Mouse (Mus musculus) embryonic facial prominence, embryonic 10.5 days (tissue): ENCODE data around the gene Spi1. TPM values are rescaled to one million over a fixed set of nuclear protein-coding genes. Genes with fewer than 3 reads are reported as not detected.
"Not testable (repeated sequence)": the region's sequence is repeated elsewhere in the genome, so short reads cannot be mapped to it uniquely, and the experiment has no call there.

Experiments
- DNase-seq: peaks from one replicate; pipeline ENCODE4 v3.0.0-alpha.2; 2017; ENCODE audit warnings: low spot score
- H3K27ac ChIP-seq: fragments of 300-500 bp; sonication (generic); replicated peaks from 2 replicates; pipeline ENCODE4 v1.5.1; 2016; ENCODE audit warnings: mild to moderate bottlenecking
- H3K27me3 ChIP-seq: fragments of 300-500 bp; sonication (generic); replicated peaks from 2 replicates; pipeline ENCODE4 v1.6.1; 2016; ENCODE audit warnings: low read depth, mild to moderate bottlenecking; ENCODE audit not compliant: poor library complexity, severe bottlenecking
- H3K36me3 ChIP-seq: fragments of 300-500 bp; sonication (generic); replicated peaks from 2 replicates; pipeline ENCODE4 v1.6.1; 2016; ENCODE audit warnings: mild to moderate bottlenecking, moderate library complexity
- H3K4me1 ChIP-seq: fragments of 300-500 bp; sonication (generic); 2 replicates; pipeline ENCODE4 v1.6.1; 2016
- H3K4me3 ChIP-seq: fragments of 300-500 bp; sonication (generic); 2 replicates; pipeline ENCODE4 v1.5.1; 2016; ENCODE audit warnings: mild to moderate bottlenecking, moderate library complexity
- H3K9me3 ChIP-seq: fragments of 300-500 bp; sonication (generic); 2 replicates; pipeline ENCODE4 v1.6.1; 2016; ENCODE audit warnings: mild to moderate bottlenecking
- WGBS: fragments of 180-500 bp; shearing (Covaris S2); methylation state at CpG from one replicate; pipeline ENCODE4 v1.1.7; 2016; 5-methylcytosine and 5-hydroxymethylcytosine counted together
- polyA plus RNA-seq: library from polyadenylated mRNA; unstranded; fragments of >200 nt; fragmentation: Nextera tagmentation; extraction: Ambion mirVana; gene quantifications from 2 replicates; pipeline ENCODE4 v1.2.1, GENCODE M21; 2016

Gene Spi1
- polyA plus RNA-seq, 1 experiment from 2014 or later, result 2.8 TPM

- DNase-seq, result no peak
- 74% methylated on average over 6 of the region's 6 CpGs for WGBS
- Histone ChIP-seq H3K4me1 (peaks cover 7% of the 10 kb centered on the region), H3K4me3 (no peak overlapping the region), H3K36me3 (no peaks in the 10 kb centered on the region), H3K27me3 (peaks cover 9% of the 10 kb centered on the region), H3K27ac (no peak overlapping the region), H3K9me3 (no peaks in the 10 kb centered on the region)
Observed at GRCm38 (mm10) chr2:91110429-91110828, 28.2 kb downstream of the Spi1 start.

DNA sequence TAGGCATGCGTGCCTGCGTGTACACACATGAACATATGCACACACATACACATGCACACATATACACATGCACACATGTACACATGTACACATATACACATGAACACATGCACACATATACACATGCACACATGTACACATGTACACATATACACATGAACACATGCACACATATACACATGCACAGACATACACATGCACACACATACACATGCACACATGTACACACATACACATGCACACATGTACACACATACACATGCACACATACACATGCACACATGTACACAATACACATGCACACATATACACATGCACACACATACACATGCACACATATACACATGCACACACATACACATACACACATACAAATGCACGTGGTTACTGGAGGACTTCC lies 29.6 kb downstream of the Spi1 start:
- not testable (repeated sequence) for H3K27ac ChIP-seq, H3K4me3 ChIP-seq, H3K36me3 ChIP-seq, DNase-seq, H3K9me3 ChIP-seq
- peaks cover 13% of the 10 kb centered on the region for H3K4me1 ChIP-seq
- 92% methylated on average over 3 of the region's 3 CpGs for WGBS
- peaks cover 23% of the 10 kb centered on the region for H3K27me3 ChIP-seq

- H3K9me3 ChIP-seq, result no peaks in the 10 kb centered on the region
- WGBS, result 59% methylated on average over 4 of the region's 4 CpGs
- no peak overlapping the region for H3K4me3 ChIP-seq
- H3K27me3 ChIP-seq, result peaks cover 26% of the 10 kb centered on the region
- no peak overlapping the region for H3K27ac ChIP-seq
- no peak for DNase-seq
- H3K36me3 ChIP-seq, result no peaks in the 10 kb centered on the region
- H3K4me1 ChIP-seq, result peaks cover 13% of the 10 kb centered on the region
Observed at GRCm38 (mm10) chr2:91112491-91112890, 30.3 kb downstream of the Spi1 start.

GRCm38 (mm10) chr2:91113334-91113733 lies 31.1 kb downstream of the Spi1 start:
- no peaks in the 10 kb centered on the region for H3K9me3 ChIP-seq
- H3K27me3 ChIP-seq, result peaks cover 33% of the 10 kb centered on the region
- no peak for DNase-seq
- 80% methylated on average over 10 of the region's 10 CpGs for WGBS
- no peak overlapping the region for H3K4me3 ChIP-seq
- peaks cover 13% of the 10 kb centered on the region for H3K4me1 ChIP-seq
- H3K36me3 ChIP-seq, result no peaks in the 10 kb centered on the region
- no peak overlapping the region for H3K27ac ChIP-seq

- WGBS, result 74% methylated on average over 6 of the region's 6 CpGs
Observed at GRCm38 (mm10) chr2:91113852-91114251, 31.7 kb downstream of the Spi1 start.

DNA sequence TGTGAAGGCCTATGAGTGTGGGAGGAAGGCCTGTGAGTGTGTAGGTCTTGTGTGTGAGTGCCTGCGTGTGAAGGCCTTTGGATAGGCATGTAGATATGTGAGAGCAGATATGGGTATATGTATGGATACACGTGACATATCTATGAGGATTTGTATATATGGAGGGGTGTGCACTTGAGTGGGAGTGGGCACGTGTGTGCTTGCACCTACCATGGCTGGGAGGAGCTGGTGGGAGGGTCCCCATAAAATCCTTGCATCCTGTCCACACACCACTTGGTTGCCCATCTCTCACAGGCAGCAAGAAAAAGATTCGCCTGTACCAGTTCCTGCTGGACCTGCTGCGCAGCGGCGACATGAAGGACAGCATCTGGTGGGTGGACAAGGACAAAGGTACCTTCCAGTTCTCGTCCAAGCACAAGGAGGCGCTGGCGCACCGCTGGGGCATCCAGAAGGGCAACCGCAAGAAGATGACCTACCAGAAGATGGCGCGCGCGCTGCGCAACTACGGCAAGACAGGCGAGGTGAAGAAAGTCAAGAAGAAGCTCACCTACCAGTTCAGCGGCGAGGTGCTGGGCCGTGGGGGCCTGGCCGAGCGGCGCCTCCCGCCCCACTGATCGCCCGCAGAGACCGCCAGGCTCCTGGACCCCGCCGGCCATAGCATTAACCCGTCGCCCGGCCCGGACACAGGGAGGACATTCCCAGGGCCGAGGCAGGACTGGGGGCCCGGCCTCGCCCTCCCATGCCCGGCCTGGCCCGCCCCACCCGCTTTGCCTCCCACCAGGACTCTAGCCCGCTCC lies 32.8 kb downstream of the Spi1 start:
- Histone ChIP-seq H3K27me3 (peaks cover 34% of the 10 kb centered on the region), H3K36me3 (no peaks in the 10 kb centered on the region), H3K27ac (peak overlapping the region; percentile 81), H3K9me3 (no peaks in the 10 kb centered on the region), H3K4me3 (peak overlapping the region; percentile 65), H3K4me1 (peaks cover 19% of the 10 kb centered on the region)
- WGBS, result 8% methylated on average over 42 of the region's 42 CpGs
- peak; percentile 96 for DNase-seq

More at GRCm38 (mm10) chr2:91113852-91114251, 31.7 kb downstream of the Spi1 start:
- no peak overlapping the region for H3K4me3 ChIP-seq
- DNase-seq, result no peak
- peaks cover 33% of the 10 kb centered on the region for H3K27me3 ChIP-seq
- no peak overlapping the region for H3K27ac ChIP-seq
- H3K4me1 ChIP-seq, result peaks cover 17% of the 10 kb centered on the region
- no peaks in the 10 kb centered on the region for H3K36me3 ChIP-seq
- H3K9me3 ChIP-seq, result no peaks in the 10 kb centered on the region

- Histone ChIP-seq H3K27ac (peak overlapping the region; percentile 81), H3K4me3 (peak overlapping the region; percentile 65), H3K4me1 (peaks cover 19% of the 10 kb centered on the region), H3K36me3 (no peaks in the 10 kb centered on the region), H3K9me3 (no peaks in the 10 kb centered on the region), H3K27me3 (peaks cover 39% of the 10 kb centered on the region)
- no peak for DNase-seq
- 39% methylated on average over 12 of the region's 12 CpGs for WGBS
Observed at GRCm38 (mm10) chr2:91115578-91115970, 33.4 kb downstream of the Spi1 start.

- DNase-seq, result no peak
- Histone ChIP-seq H3K9me3 (no peaks in the 10 kb centered on the region), H3K4me1 (peaks cover 19% of the 10 kb centered on the region), H3K36me3 (no peaks in the 10 kb centered on the region), H3K27me3 (peaks cover 43% of the 10 kb centered on the region), H3K4me3 (no peak overlapping the region), H3K27ac (no peak overlapping the region)
- 86% methylated on average over 5 of the region's 5 CpGs for WGBS
Observed at GRCm38 (mm10) chr2:91116842-91117241, 34.7 kb downstream of the Spi1 start.

GRCm38 (mm10) chr2:91117585-91118275 lies 35.5 kb downstream of the Spi1 start, which contains the start of gene Mybpc3:
Gene Mybpc3, plus strand, starts transcription at chr2:91118144.
- no peak for DNase-seq
- Histone ChIP-seq H3K4me3 (no peak within 1 kb of the TSS), H3K4me1 (peaks cover 19% of the 10 kb centered on the region), H3K27ac (no peak within 1 kb of the TSS), H3K27me3 (peaks cover 43% of the 10 kb centered on the region), H3K9me3 (no peaks in the 10 kb centered on the region), H3K36me3 (no peaks in the 10 kb centered on the region)
- 81% methylated on average over 11 of the region's 11 CpGs for whole genome bisulfite sequencing

DNA sequence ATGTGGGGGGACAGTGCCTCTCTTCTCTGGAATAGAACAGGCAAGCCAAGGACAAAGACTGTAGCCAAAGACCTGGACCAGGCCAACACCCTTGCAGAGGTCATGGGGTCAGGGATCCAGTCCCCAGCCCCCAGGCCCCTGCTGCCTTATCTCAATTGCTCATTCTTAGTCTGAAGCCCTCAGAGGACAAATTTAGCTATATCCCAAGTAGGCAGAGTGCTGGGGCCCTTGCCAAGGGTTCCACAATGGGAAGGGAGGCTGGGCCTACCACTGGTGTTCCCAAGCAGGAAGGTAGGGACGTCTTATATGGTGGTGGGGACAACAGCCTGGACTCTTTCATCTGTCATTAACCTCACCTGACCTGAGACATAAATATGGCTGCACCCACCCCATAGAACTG lies 36.5 kb downstream of the Spi1 start:
- H3K9me3 ChIP-seq, result no peaks in the 10 kb centered on the region
- no peak for DNase-seq
- peaks cover 19% of the 10 kb centered on the region for H3K4me1 ChIP-seq
- 66% methylated on average over 1 of the region's 1 CpGs for WGBS
- no peaks in the 10 kb centered on the region for H3K36me3 ChIP-seq
- H3K27ac ChIP-seq, result no peak overlapping the region
- H3K27me3 ChIP-seq, result peaks cover 43% of the 10 kb centered on the region
- H3K4me3 ChIP-seq, result no peak overlapping the region

GRCm38 (mm10) chr2:91119061-91119460 lies 36.9 kb downstream of the Spi1 start:
- 90% methylated on average over 19 of the region's 19 CpGs for WGBS
- H3K4me3 ChIP-seq, result no peak overlapping the region
- H3K27me3 ChIP-seq, result peaks cover 41% of the 10 kb centered on the region
- DNase-seq, result no peak
- no peaks in the 10 kb centered on the region for H3K36me3 ChIP-seq
- no peaks in the 10 kb centered on the region for H3K9me3 ChIP-seq
- peaks cover 19% of the 10 kb centered on the region for H3K4me1 ChIP-seq
- H3K27ac ChIP-seq, result no peak overlapping the region

DNA sequence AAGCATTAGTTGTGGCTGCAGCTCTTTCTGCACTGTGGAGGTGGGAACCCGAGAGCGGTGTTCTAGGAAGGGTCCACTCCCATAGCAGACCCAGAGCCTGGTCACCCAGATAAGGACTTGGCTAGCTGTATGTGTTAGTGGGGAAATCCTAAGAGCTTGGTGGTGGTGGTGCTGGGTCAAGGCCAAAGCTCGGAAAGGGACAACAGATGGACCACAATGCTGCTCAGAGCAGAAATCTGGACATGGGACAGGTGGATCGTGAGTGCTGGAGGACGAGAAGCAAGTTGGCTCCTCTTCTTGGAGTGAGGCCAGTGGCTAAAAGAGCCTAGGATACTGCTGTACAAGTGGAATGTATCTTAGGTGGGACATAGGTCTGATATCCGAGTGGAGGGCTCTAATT lies 37.4 kb downstream of the Spi1 start:
- Histone ChIP-seq H3K36me3 (no peaks in the 10 kb centered on the region), H3K27me3 (peaks cover 36% of the 10 kb centered on the region), H3K4me1 (peaks cover 19% of the 10 kb centered on the region), H3K4me3 (no peak overlapping the region), H3K9me3 (no peaks in the 10 kb centered on the region), H3K27ac (no peak overlapping the region)
- WGBS, result 88% methylated on average over 6 of the region's 6 CpGs
- DNase-seq, result no peak

GRCm38 (mm10) chr2:91120261-91120671 lies 38.1 kb downstream of the Spi1 start:
- Histone ChIP-seq H3K9me3 (no peaks in the 10 kb centered on the region), H3K27me3 (peaks cover 36% of the 10 kb centered on the region), H3K4me3 (no peak overlapping the region), H3K4me1 (peaks cover 14% of the 10 kb centered on the region), H3K27ac (no peak overlapping the region), H3K36me3 (no peaks in the 10 kb centered on the region)
- no peak for DNase-seq
- WGBS, result 72% methylated on average over 6 of the region's 6 CpGs
